Mouse (Mus musculus) bone marrow, adult 2 months (tissue): ENCODE measurements around the gene Alx3.

Source experiments
- CTCF ChIP-seq: fragments of 200-500 bp; IDR thresholded peaks from 2 replicates; pipeline ENCODE4 v1.5.1; 2011; ENCODE audit warnings: low read length, control low read depth; ENCODE audit not compliant: control insufficient read depth, insufficient read depth
- POLR2A ChIP-seq: fragments of 200-500 bp; IDR thresholded peaks from 2 replicates; pipeline ENCODE4 v1.6.1; 2011; ENCODE audit warnings: low read depth, mild to moderate bottlenecking, control low read depth, low read length, borderline replicate concordance; ENCODE audit not compliant: control insufficient read depth

DNA sequence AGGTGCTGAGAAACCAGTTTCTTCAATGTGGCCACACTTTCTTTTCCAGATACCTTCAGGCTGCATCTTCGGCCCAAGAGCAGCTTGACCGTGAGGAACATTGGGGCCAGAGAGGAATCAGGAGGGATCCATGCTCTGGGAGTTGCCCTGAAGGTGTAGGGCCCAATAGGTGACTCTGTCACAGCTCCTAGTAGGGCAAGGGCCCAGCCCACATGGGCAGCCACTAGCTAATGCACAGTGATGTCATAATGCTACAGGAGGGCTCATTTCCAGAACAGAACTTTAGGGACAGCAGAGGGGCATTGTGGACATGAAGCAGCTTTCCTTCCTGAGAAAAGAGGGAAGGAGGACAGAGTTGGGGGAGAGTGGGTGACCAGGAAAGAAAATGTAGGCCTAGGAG is 40.0 kb upstream of the Alx3 start, which contains the start of gene Ubl4b:
- TF ChIP-seq POLR2A (no peak), CTCF (no peak)
